Mouse (Mus musculus) bone marrow, adult 2 months (tissue): ENCODE results near the gene Slamf7. TPM values are rescaled to one million over a fixed set of nuclear protein-coding genes. Genes with fewer than 3 reads are reported as not detected.

ENCODE experiments used
- H3K27ac ChIP-seq: fragments of 200-500 bp; 2 replicates; pipeline ENCODE4 v1.5.1; 2012; ENCODE audit warnings: low read depth, mild to moderate bottlenecking, control low read depth, inconsistent platforms, low read length; ENCODE audit not compliant: control insufficient read depth, poor library complexity, insufficient read depth
- H3K4me1 ChIP-seq: fragments of 200-500 bp; 2 replicates; pipeline ENCODE4 v1.6.1; 2011; ENCODE audit warnings: low read length; ENCODE audit not compliant: control insufficient read depth, insufficient read depth
- H3K4me3 ChIP-seq: fragments of 200-500 bp; replicated peaks from 2 replicates; pipeline ENCODE3; 2011; ENCODE audit warnings: mild to moderate bottlenecking, low read depth, low read length, control low read depth; ENCODE audit not compliant: control insufficient read depth
- CTCF ChIP-seq: fragments of 200-500 bp; IDR thresholded peaks from 2 replicates; pipeline ENCODE4 v1.5.1; 2011; ENCODE audit warnings: low read length, control low read depth; ENCODE audit not compliant: control insufficient read depth, insufficient read depth
- POLR2A ChIP-seq: fragments of 200-500 bp; IDR thresholded peaks from 2 replicates; pipeline ENCODE4 v1.6.1; 2011; ENCODE audit warnings: low read depth, mild to moderate bottlenecking, control low read depth, low read length, borderline replicate concordance; ENCODE audit not compliant: control insufficient read depth
- WGBS: fragments of 180-500 bp; shearing (Covaris S2); methylation state at CpG from one replicate; pipeline ENCODE4 v1.1.7; 2018; 5-methylcytosine and 5-hydroxymethylcytosine counted together
- polyA plus RNA-seq: library from polyadenylated mRNA; stranded (reverse); fragments of >200 nt; gene quantifications from 2 replicates; pipeline ENCODE4 v1.2.4, GENCODE M21; 2011; ENCODE audit warnings: low replicate concordance; ENCODE audit not compliant: missing spikeins, insufficient read depth, insufficient read length

The Slamf7 gene
- polyA plus RNA-seq = 3.1 and 4.7 TPM in 2 replicates

DNA sequence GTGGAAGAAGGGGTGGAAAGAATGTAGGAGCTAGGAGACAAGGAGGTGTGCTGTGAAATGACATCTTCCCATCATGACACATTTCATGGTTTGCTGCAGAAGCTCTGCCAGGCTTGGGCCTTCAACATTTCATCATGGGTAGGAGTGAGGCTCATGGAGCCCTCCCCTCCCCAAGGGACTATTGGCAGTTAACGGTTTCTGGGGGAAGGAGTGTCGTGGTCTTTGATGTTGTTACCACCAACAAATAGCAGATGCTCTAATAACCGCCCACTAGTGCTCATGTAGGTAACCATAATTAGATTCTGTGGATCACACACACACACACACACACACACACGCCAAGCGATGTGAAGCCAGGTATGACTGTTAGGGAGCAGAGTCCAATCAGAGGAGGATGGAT is at the start of gene Slamf7:
Gene Slamf7 (minus strand): TSS at position 302 of the 400 bp plus-strand sequence.
- no peaks in the 10 kb centered on the region for H3K4me1 ChIP-seq
- no peak for TF ChIP-seq CTCF
- no peak for TF ChIP-seq POLR2A
- no peak within 1 kb of the TSS for H3K4me3 ChIP-seq
- no peak within 1 kb of the TSS for H3K27ac ChIP-seq
- 71% methylated on average over 5 of the region's 5 CpGs for WGBS

DNA sequence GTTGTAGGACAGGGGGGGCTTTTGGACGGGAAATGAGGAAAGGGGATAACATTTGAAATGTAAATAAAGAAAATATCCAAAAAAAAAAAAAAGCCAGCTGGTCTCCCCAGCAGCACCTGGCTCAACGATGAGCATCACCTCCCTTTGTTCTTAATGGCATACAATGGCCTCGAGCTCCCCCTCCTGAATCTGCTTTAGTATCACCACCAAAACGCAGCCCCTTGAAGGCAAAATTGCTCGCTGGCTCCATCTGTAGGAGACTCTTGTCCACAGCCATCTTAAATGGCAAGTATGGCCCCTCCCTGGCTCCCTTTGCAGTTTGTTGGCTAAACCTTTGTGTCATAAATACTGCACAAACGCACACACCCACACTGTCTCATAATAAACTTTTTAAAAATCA is 46.1 kb upstream of the Slamf7 start:
- H3K4me3 ChIP-seq = no peak overlapping the region
- TF ChIP-seq POLR2A (no peak), CTCF (peak; percentile 79)
- 10% methylated on average over 6 of the region's 6 CpGs for WGBS
- no peaks in the 10 kb centered on the region for H3K4me1 ChIP-seq
- no peak overlapping the region for H3K27ac ChIP-seq

DNA sequence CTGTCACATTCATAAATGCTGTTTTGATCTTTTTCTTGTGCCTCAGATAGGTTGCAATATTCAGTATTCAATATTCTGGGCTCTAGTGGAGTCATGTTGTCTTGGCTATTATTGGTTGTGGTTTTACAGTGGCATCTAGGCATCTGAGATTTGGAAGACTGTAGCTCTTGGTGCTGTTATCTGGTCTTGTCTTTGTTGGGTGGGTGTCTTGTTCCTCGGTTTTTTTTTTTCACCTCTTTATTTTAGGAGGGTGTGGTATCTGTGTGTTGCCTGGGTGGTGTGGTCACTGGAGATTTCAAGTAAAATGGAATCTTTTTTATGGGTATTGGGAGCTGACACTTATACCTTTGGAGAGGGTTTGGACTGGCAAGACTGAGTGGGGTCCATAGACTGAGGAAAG is 41.1 kb upstream of the Slamf7 start:
- H3K4me1 ChIP-seq = no peaks in the 10 kb centered on the region; the same call in 1 of the 2 replicates
- no peak for TF ChIP-seq CTCF
- no peak for TF ChIP-seq POLR2A
- H3K4me3 ChIP-seq = no peak overlapping the region
- WGBS = 47% methylated on average over 1 of the region's 1 CpGs
- no peak overlapping the region for H3K27ac ChIP-seq

DNA sequence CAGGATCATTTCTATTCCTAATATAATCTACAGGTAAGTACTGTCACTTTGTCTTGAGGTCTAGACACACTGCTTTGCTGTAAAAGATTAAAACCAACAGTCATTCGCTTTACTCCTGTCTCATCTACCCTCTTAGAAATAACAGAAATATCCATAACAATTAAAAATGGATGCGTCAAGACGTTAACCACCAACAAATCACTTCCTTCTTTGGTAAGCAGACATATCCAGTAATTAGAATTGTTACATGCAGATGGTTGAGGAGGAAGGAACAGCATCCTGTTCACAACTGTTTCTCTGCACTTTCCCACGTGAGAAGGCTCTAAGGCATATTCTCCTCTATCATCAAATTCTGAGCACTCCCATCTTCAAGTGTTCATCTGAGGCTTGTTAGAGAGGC is 34.5 kb upstream of the Slamf7 start:
- no peak for TF ChIP-seq CTCF
- TF ChIP-seq POLR2A = no peak
- no peak overlapping the region for H3K27ac ChIP-seq
- WGBS = 15% methylated on average over 4 of the region's 4 CpGs
- no peaks in the 10 kb centered on the region; the same call in 1 of the 2 replicates for H3K4me1 ChIP-seq
- no peak overlapping the region for H3K4me3 ChIP-seq

DNA sequence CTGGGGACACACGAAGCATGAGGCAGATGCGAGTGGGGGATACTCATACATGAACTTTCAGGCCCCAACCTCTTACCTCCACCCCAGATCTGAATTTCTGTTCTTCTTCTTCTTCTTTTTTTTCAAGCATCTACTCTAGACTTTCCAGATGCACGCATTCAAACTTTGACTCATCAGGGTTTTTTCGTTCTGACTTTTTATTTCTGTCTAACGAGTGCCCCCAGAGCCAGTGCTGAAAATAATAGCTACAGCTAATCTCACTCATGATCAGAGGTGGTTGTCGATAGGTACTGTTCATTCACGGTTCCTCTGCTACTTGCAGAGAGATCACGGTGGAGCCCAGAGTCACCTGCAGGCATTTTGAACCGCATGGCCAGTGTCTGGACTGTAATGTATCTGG is 32.1 kb upstream of the Slamf7 start:
- no peak overlapping the region for H3K27ac ChIP-seq

DNA sequence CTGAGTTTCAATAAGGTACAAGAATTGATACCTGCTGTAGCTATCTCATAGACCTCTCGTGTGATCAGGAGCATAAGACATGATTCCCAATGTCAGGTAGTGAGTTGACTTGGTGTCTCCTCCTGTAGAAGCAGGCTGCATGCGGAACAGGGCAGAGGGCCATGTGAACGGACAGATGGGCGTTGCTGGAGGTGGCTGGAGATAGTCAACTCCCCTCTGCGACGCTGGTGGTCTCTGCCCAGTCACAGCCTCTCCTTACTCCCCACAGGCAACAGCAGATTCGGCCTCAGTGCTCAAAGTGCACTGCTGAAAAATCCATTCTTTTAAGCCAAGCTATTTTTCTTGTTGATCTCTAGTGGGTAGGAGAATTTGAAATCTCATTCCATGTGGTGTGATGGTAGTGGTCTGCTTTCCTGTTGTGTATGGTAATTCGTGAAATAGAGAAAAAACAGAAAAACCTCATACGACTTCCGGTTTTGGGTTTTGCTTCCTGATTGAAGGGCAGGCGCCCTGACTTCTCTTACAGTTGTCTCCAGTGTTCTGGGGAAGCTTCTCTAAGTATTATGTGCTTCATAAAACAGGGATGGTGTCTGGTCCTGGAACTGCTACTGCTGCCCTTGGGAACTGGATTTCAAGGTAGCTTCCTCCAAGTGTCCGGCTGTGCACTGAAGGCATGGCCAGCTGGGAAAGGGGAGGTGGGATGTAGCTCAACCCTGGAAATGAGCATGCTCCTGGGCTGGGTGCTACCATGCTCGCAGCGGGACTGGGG is 28.9 kb upstream of the Slamf7 start, which contains the start of gene Cd48:
Gene Cd48 (plus strand): TSS at position 479 of the 769 bp plus-strand sequence.
- Histone ChIP-seq H3K27ac (peak within 1 kb of the TSS; percentile 88), H3K4me1 (peaks cover 7% of the 10 kb centered on the region; the same call in 1 of the 2 replicates), H3K4me3 (peak within 1 kb of the TSS; percentile 82)
- TF ChIP-seq CTCF (no peak), POLR2A (no peak)
- 8% methylated on average over 14 of the region's 14 CpGs for WGBS

More for the DNA sequence above, 32.1 kb upstream of the Slamf7 start:
- no peak overlapping the region for H3K4me3 ChIP-seq
- TF ChIP-seq POLR2A (no peak), CTCF (no peak)
- 60% methylated on average over 9 of the region's 9 CpGs for WGBS
- H3K4me1 ChIP-seq = peaks cover 1% of the 10 kb centered on the region; the same call in 1 of the 2 replicates

DNA sequence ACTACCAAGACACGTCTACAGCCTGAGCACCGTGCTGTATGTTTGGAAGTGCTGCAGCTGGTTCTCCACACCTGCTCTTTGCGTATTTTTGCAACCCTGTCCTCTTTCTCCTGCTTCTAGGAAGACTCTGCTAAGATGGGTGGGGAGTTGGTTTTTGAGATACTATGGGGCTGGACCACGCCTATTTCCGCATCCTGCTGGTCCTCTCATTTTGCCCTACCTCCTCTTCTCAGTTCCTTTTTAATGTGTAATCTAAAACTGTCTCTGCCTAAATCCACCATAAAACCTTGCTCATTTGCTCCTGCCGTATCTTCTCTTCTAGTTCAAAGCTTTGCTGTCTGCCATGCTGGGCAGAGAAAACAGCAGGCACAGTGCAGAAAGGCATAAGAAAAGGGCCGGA is 28.2 kb upstream of the Slamf7 start:
- TF ChIP-seq CTCF (no peak), POLR2A (no peak)
- 9% methylated on average over 7 of the region's 7 CpGs for WGBS
- Histone ChIP-seq H3K4me3 (peak overlapping the region; percentile 48), H3K4me1 (peaks cover 7% of the 10 kb centered on the region; the same call in 1 of the 2 replicates), H3K27ac (peak overlapping the region; percentile 78)

DNA sequence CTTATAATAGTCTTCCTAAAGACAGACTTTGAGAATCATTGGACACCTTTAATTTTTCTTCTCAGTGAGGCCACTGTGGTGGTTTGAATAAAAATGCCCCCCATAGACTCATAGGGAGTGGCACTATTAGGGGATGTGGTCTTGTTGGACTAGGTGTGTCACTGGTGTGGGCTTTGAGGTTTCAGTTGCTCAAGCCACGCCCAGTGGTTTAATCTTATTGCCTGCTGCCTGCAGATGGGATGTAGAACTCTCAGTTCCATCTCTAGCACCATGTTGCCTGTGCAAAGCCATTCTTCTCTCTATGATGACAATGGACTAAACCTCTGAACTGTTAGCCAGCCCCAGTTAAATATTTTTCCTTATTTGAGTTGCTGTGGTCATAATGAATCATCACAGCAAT is 24.9 kb upstream of the Slamf7 start:
- Histone ChIP-seq H3K4me3 (no peak overlapping the region), H3K27ac (no peak overlapping the region), H3K4me1 (peaks cover 10% of the 10 kb centered on the region)
- 30% methylated on average over 1 of the region's 1 CpGs for WGBS
- no peak for TF ChIP-seq POLR2A
